Mouse (Mus musculus): ENCODE data around the gene Anapc1. TPM values are rescaled to one million over a fixed set of nuclear protein-coding genes. Genes with fewer than 3 reads are reported as not detected.
"Not testable (repeated sequence)": the region's sequence is repeated elsewhere in the genome, so short reads cannot be mapped to it uniquely, and the experiment has no call there.

Anapc1 gene
- polyA plus RNA-seq, 1 experiment from 2014 or later = 54.9 TPM

DNA sequence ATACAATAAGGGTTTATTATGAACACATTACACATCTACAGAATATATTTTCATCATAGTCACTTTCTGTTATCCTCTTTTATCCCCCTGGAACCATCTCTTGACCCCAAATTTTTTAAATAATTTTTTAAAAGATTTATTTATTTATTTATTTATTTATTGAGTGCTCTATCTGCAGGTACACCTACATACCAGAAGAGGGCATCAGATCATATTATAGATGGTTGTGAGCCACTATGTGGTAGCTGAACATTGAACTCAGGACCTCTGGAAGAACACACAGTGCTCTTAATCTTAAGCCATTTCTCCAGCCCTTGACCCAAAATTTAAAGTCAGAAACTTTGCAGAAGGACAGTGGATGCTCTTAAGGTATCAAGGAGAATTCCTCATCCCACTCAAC is 7.4 kb upstream of the Anapc1 start:
- H3K4me1 ChIP-seq = peaks cover 21% of the 10 kb centered on the region
- H3K36me3 ChIP-seq = no peaks in the 10 kb centered on the region
- H3K4me3 ChIP-seq = no peak overlapping the region
- H3K9ac ChIP-seq (replicated peaks) = no peak overlapping the region
- no peak overlapping the region for H3K27ac ChIP-seq (replicated peaks)
- no peak for ATAC-seq (replicated peaks)
- peaks cover 12% of the 10 kb centered on the region; the same call in 1 of the 2 replicates for H3K27me3 ChIP-seq
- H3K4me2 ChIP-seq (replicated peaks) = no peak overlapping the region
- H3K9me3 ChIP-seq = no peaks in the 10 kb centered on the region

DNA sequence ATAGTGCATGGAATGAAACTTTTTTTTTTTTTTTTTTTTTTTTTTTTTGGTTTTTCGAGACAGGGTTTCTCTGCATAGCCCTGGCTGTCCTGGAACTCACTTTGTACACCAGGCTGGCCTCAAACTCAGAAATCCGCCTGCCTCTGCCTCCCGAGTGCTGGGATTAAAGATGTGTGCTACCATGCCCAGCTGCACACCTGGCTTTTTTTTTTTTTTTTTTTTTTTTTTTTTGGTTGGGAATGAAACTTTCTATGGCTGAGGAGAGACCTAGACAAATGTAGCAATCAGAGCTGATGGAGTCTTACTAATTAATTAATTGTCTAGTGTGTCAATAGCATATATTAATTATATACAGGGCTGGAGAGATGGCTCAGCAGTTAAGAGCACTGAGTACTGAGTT is 6.6 kb upstream of the Anapc1 start:
- H3K9me3 ChIP-seq; H3K4me3 ChIP-seq; H3K27ac ChIP-seq (replicated peaks); H3K4me2 ChIP-seq (replicated peaks); H3K9ac ChIP-seq (replicated peaks); H3K36me3 ChIP-seq; H3K27me3 ChIP-seq; ATAC-seq (replicated peaks): not testable (repeated sequence)
- WGBS = 78% methylated on average over 3 of the region's 3 CpGs
- peaks cover 14% of the 10 kb centered on the region for H3K4me1 ChIP-seq

DNA sequence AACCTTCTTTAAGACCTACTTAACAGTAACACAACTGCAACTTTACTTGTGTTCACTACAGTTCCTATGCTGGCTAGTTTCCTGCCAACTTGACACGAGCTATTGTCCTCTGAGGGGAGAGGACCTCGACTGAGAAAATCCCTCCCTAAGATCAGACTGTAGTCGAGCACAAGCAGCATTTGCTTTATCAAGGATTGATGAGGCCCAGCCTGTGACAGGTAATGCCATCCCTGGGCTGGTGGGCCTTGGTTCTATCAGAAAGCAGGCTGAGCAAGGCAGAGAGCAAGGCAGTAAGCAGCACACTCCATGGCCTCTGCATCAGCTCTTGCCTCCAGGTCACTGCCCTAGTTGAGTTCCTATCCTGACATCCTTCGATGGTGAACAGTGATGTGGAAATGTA is 6.0 kb upstream of the Anapc1 start:
- 63% methylated on average over 4 of the region's 4 CpGs for WGBS
- no peak for ATAC-seq (replicated peaks)
- Histone ChIP-seq H3K9me3 (no peaks in the 10 kb centered on the region), H3K27ac (replicated peaks) (no peak overlapping the region), H3K4me1 (peaks cover 8% of the 10 kb centered on the region), H3K4me3 (no peak overlapping the region), H3K27me3 (peaks cover under 1% of the 10 kb centered on the region; the same call in 1 of the 2 replicates), H3K36me3 (no peaks in the 10 kb centered on the region), H3K9ac (replicated peaks) (no peak overlapping the region), H3K4me2 (replicated peaks) (no peak overlapping the region)

DNA sequence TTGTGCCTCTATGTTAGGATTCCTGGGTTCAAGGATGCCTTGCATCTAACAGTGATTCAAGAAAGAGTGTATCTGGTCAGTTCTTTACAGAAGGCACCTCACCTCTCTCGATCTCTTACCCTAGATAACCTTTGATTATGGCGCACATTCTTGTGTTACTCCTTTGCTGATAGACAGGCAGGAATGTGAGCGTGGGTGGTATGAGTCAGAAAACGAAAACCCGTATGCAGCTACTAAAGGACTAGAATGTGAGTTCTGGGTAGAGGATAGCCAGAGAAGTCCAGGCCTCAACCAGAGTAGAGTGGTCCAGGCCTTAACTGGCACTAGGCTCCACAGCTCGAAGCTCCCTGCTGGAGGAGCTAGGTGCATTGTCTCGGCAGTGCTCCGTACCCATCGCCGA is 5.6 kb upstream of the Anapc1 start:
- Histone ChIP-seq H3K36me3 (no peaks in the 10 kb centered on the region), H3K27ac (replicated peaks) (no peak overlapping the region), H3K27me3 (no peaks in the 10 kb centered on the region), H3K9me3 (no peaks in the 10 kb centered on the region), H3K9ac (replicated peaks) (no peak overlapping the region), H3K4me1 (peaks cover 8% of the 10 kb centered on the region), H3K4me2 (replicated peaks) (no peak overlapping the region), H3K4me3 (no peak overlapping the region)
- ATAC-seq (replicated peaks) = no peak
- WGBS = 87% methylated on average over 10 of the region's 10 CpGs

DNA sequence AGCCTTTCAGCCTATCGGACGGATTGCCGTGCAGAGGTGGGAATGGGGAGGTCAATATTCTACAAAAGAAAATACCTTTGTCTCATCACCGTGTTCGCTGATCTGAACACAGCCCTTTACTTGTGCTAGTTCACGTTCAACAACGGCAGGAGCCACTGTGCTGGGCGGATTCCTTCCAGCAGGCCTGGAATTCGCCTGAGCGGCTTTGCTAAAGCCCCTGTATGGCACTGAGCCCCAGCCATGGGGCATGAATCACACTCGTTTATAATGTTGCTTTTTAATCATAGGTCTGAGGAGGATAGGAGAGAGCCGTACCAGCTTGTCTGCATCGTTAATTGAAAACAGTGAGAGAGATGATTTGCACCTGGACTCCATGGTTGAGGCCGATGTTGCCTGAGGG is 5.1 kb upstream of the Anapc1 start:
- H3K27ac ChIP-seq (replicated peaks) = no peak overlapping the region
- no peaks in the 10 kb centered on the region for H3K27me3 ChIP-seq
- H3K9ac ChIP-seq (replicated peaks) = no peak overlapping the region; the same call in 1 of the 2 replicates
- H3K36me3 ChIP-seq = no peaks in the 10 kb centered on the region
- no peaks in the 10 kb centered on the region for H3K9me3 ChIP-seq
- H3K4me1 ChIP-seq = peaks cover 6% of the 10 kb centered on the region
- WGBS = 65% methylated on average over 14 of the region's 14 CpGs
- no peak overlapping the region for H3K4me2 ChIP-seq (replicated peaks)
- no peak overlapping the region for H3K4me3 ChIP-seq
- ATAC-seq (replicated peaks) = no peak

DNA sequence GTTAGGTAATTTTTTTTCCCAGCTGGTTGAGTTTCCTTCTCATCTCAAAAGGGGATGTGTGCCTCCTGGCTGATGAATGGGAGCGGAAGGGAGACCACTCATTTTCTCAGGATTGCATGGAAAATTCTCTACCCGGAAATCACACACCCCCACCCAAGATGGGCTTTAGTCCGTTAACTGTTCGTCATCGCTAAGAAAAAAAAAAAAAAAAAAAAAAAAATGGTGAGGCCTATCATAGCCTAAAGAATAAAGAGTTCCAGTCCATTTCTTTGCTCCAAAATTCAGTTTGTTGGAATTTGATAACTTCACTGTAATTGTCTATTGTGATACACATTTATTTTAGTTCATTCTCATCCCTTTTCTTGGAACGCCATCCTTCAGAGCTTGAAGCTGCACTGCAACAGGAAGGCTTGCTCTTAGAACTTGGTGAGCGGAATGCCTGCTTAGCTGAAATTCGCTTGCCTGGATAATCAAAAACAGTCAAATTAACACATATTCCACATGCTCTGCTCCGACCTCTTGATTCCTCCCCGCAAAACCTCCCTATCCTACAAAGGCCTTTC is 448 bp upstream of the Anapc1 start:
- Histone ChIP-seq H3K4me3 (peak overlapping the region; percentile 84), H3K9me3 (no peaks in the 10 kb centered on the region), H3K36me3 (peaks cover 6% of the 10 kb centered on the region; the same call in 1 of the 2 replicates), H3K9ac (replicated peaks) (peak overlapping the region; percentile 94), H3K4me1 (peaks cover 20% of the 10 kb centered on the region), H3K27ac (replicated peaks) (peak overlapping the region; percentile 93), H3K4me2 (replicated peaks) (peak overlapping the region; percentile 65), H3K27me3 (no peaks in the 10 kb centered on the region)
- WGBS = 45% methylated on average over 10 of the region's 10 CpGs
- ATAC-seq (replicated peaks) = peak; percentile 89

DNA sequence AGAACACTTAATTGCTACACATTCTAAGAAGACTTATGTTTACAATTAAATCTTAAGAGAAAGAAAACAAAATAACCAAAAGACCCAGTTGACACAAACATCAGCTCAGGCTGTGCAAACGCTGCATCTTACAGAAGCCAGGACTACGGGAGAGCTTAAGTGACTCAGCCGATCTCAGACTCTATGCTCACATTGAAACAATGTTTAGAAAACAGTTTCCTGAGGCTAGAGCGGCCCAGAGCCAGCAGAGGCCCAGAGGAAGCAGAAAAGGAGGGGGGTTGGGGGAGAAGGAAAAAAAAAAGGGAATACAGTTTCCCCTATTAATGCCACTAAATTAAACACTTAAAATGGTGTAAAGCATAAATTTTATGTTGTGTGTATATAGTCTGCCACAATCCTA is 6.5 kb downstream of the Anapc1 start:
- Histone ChIP-seq H3K9me3 (no peaks in the 10 kb centered on the region), H3K4me2 (replicated peaks) (no peak overlapping the region), H3K4me3 (no peak overlapping the region), H3K27ac (replicated peaks) (no peak overlapping the region), H3K36me3 (peaks cover 56% of the 10 kb centered on the region), H3K4me1 (peaks cover 4% of the 10 kb centered on the region), H3K27me3 (no peaks in the 10 kb centered on the region), H3K9ac (replicated peaks) (no peak overlapping the region)
- no peak for ATAC-seq (replicated peaks)
- WGBS = 76% methylated on average over 4 of the region's 4 CpGs

DNA sequence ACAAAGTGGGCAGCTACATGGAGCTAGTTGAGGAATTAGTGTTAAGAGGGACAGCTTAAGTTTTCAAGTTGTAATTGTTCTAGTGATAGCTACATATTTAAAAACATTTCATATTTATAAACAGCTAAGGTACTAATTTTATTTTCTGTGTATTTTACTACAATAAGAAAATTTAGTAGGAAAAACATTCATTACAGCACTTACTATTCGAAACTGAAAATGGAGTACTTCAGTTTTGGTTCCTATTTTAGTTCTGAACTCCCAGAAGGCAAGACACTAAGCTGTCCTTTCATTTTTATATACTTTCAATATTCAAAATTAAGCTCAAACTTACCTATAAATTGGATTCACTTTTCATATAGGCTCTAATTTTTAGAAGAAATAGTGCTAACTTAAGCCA is 66.6 kb downstream of the Anapc1 start:
- ATAC-seq (replicated peaks) = no peak
- Histone ChIP-seq H3K9ac (replicated peaks) (no peak overlapping the region), H3K36me3 (peaks cover 90% of the 10 kb centered on the region), H3K27me3 (no peaks in the 10 kb centered on the region), H3K4me3 (no peak overlapping the region), H3K27ac (replicated peaks) (no peak overlapping the region), H3K4me2 (replicated peaks) (no peak overlapping the region), H3K4me1 (no peaks in the 10 kb centered on the region), H3K9me3 (no peaks in the 10 kb centered on the region)
- WGBS = 94% methylated on average over 1 of the region's 1 CpGs

DNA sequence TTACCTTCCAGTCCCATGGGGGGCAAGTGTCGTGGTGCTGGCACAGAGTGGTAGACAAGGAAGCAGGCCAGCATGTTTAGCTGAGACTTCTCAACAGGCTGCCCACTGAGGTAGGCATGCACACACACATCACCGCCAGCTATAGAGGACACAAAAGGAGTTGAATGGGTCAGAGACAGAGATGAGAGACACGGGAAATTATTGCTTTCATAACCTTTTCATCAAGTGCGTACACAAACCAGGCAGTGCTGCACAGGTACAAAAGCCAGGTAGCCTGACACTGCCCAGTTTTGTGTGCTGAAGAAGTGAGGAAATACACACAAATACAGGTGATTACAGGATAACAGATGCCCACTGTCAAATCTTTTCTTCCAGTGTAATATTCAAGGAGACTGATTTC is 71.8 kb downstream of the Anapc1 start:
- H3K9ac ChIP-seq (replicated peaks) = no peak overlapping the region
- H3K9me3 ChIP-seq = no peaks in the 10 kb centered on the region
- H3K4me2 ChIP-seq (replicated peaks) = no peak overlapping the region
- no peak overlapping the region for H3K27ac ChIP-seq (replicated peaks)
- H3K36me3 ChIP-seq = peaks cover 88% of the 10 kb centered on the region
- WGBS = 90% methylated on average over 4 of the region's 4 CpGs
- ATAC-seq (replicated peaks) = no peak
- no peak overlapping the region for H3K4me3 ChIP-seq
- H3K4me1 ChIP-seq = no peaks in the 10 kb centered on the region
- H3K27me3 ChIP-seq = no peaks in the 10 kb centered on the region

DNA sequence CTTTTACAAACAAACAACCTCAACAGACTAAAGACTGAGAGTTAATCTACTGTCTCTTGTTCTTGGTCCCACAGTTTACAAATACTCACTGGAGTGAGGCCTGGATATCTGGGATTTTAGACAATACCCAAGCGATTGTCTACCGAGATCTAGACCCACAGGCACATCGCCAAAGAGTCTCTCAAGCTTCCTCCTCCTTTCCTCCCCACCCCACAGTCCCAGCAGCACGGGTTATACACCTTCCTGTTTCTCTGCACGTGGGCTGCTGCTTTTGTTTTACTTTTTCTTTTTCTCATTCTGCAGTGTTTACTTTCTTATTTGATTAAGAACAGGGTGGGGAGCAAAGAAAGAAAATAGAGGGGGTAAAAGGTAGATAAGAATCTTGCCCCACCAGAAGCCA is 73.8 kb downstream of the Anapc1 start:
- no peak for ATAC-seq (replicated peaks)
- no peak overlapping the region for H3K4me2 ChIP-seq (replicated peaks)
- H3K27me3 ChIP-seq = no peaks in the 10 kb centered on the region
- H3K4me3 ChIP-seq = no peak overlapping the region
- no peaks in the 10 kb centered on the region for H3K9me3 ChIP-seq
- no peak overlapping the region for H3K27ac ChIP-seq (replicated peaks)
- H3K9ac ChIP-seq (replicated peaks) = no peak overlapping the region
- peaks cover 81% of the 10 kb centered on the region for H3K36me3 ChIP-seq
- H3K4me1 ChIP-seq = no peaks in the 10 kb centered on the region
- 84% methylated on average over 5 of the region's 5 CpGs for WGBS

DNA sequence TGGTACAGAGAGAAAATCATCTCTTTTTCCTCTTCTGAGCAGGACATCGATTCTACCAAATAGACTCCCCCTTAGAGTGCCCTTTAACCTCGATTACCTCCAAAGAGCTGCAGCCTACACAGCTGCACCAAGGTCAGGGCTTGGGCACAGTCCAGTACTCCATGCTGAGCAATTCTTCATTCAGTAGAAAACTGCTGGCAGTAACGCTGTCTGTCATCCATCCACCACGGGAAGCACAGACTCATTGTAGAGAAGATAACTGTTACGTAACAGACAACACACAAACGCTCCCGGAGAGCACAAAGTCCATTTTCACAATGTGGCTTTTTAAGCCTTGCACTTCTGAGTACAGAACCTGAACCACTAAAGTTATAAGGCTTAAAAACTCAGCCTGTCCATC is 74.9 kb downstream of the Anapc1 start:
- Histone ChIP-seq H3K4me2 (replicated peaks) (no peak overlapping the region), H3K27me3 (no peaks in the 10 kb centered on the region), H3K36me3 (peaks cover 70% of the 10 kb centered on the region), H3K4me3 (no peak overlapping the region), H3K9me3 (0 out of 2 replicates have a peak, but pooled peaks cover 2% of the 10 kb centered on the region), H3K9ac (replicated peaks) (no peak overlapping the region), H3K4me1 (no peaks in the 10 kb centered on the region), H3K27ac (replicated peaks) (no peak overlapping the region)
- 90% methylated on average over 7 of the region's 7 CpGs for WGBS
- no peak for ATAC-seq (replicated peaks)

DNA sequence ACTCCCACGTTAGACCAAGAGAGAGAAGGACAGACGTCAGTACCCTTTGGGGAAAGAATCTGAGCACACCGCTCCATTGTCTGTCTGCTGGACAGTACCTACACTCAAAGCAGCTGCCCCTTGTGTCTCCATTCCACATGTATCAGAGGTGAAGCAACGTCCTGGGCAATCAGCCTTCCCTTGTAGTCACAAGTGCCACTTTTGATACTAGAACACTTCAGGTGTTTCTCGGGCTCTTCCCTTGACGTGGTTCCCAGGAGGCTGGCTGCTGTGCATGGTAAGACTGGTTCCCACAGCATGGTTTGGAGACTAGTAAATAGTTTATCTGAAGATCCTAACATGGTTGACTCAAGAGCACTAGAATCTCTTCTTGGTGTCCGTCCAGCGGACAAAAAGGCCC is 76.0 kb downstream of the Anapc1 start:
- no peak overlapping the region for H3K4me2 ChIP-seq (replicated peaks)
- no peaks in the 10 kb centered on the region for H3K27me3 ChIP-seq
- H3K36me3 ChIP-seq = peaks cover 61% of the 10 kb centered on the region
- no peaks in the 10 kb centered on the region for H3K4me1 ChIP-seq
- no peak overlapping the region for H3K9ac ChIP-seq (replicated peaks)
- no peak overlapping the region for H3K27ac ChIP-seq (replicated peaks)
- 95% methylated on average over 8 of the region's 8 CpGs for WGBS
- H3K9me3 ChIP-seq = 0 out of 2 replicates have a peak, but pooled peaks cover 11% of the 10 kb centered on the region
- no peak overlapping the region for H3K4me3 ChIP-seq
- no peak for ATAC-seq (replicated peaks)

DNA sequence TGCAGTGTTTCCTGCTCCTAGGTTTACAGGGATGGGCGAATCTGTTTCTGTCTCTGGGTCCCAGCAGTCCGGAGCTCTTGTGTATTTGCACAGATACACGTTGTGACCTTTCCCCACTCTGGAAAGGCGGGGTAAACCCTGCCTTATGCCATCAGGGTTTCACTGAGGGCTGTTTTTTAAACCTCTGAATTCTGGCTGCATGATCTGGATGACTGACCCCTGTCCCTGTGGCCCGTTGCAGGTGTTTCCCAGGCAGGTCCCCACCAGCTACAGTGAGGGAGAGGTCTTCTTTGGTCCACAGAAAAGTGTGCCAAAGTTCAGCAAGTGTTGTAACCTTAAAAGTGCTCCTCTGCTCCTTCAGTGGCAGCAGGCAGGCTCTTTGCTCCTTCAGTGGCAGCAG is 77.9 kb downstream of the Anapc1 start:
- H3K4me1 ChIP-seq = no peaks in the 10 kb centered on the region
- no peak for ATAC-seq (replicated peaks)
- 80% methylated on average over 5 of the region's 5 CpGs for WGBS
- no peak overlapping the region for H3K9ac ChIP-seq (replicated peaks)
- H3K4me3 ChIP-seq = no peak overlapping the region
- 0 out of 2 replicates have a peak, but pooled peaks cover 11% of the 10 kb centered on the region for H3K9me3 ChIP-seq
- no peak overlapping the region for H3K27ac ChIP-seq (replicated peaks)
- no peak overlapping the region for H3K4me2 ChIP-seq (replicated peaks)
- no peaks in the 10 kb centered on the region for H3K27me3 ChIP-seq
- peaks cover 49% of the 10 kb centered on the region for H3K36me3 ChIP-seq
